Mouse (Mus musculus) spleen, adult 2 months (tissue): Measurements from ENCODE around the gene Degs2. TPM values are rescaled to one million over a fixed set of nuclear protein-coding genes. Genes with fewer than 3 reads are reported as not detected.

Source experiments
- DNase-seq, 2 experiments: peaks; one replicate each; pipeline versions ENCODE4 v3.0.0 to v3.0.0-alpha.2; 2012 to 2021; ENCODE audit warnings: low spot score in 2 of 2, low read depth in 1 of 2
- H3K27ac ChIP-seq: fragments of 200-500 bp; 2 replicates; pipeline ENCODE4 v1.5.1; 2012; ENCODE audit warnings: low read length, inconsistent platforms; ENCODE audit not compliant: insufficient read depth
- H3K27me3 ChIP-seq: fragments of 200-500 bp; 2 replicates; pipeline ENCODE4 v1.6.1; 2012; ENCODE audit warnings: mild to moderate bottlenecking, moderate library complexity, low read length, inconsistent platforms; ENCODE audit not compliant: control insufficient read depth, insufficient read depth
- H3K36me3 ChIP-seq: fragments of 200-500 bp; 2 replicates; pipeline ENCODE4 v1.6.1; 2012; ENCODE audit warnings: mild to moderate bottlenecking, low read length, inconsistent platforms; ENCODE audit not compliant: control insufficient read depth, insufficient read depth
- H3K4me1 ChIP-seq: fragments of 200-500 bp; 2 replicates; pipeline ENCODE4 v1.6.1; 2011; ENCODE audit warnings: inconsistent platforms; ENCODE audit not compliant: control insufficient read depth, insufficient read depth, insufficient read length
- H3K4me3 ChIP-seq: fragments of 200-500 bp; 2 replicates; pipeline ENCODE4 v1.5.1; 2011; ENCODE audit warnings: mild to moderate bottlenecking, inconsistent platforms; ENCODE audit not compliant: insufficient read depth, insufficient read length; ENCODE audit errors: extremely low read depth
- CTCF ChIP-seq: fragments of 200-500 bp; IDR thresholded peaks from 2 replicates; pipeline ENCODE4 v1.5.1; 2011; ENCODE audit warnings: mild to moderate bottlenecking, inconsistent platforms; ENCODE audit not compliant: insufficient read depth, insufficient read length, insufficient replicate concordance; ENCODE audit errors: extremely low read depth
- POLR2A ChIP-seq: fragments of 200-500 bp; IDR thresholded peaks from 2 replicates; pipeline ENCODE4 v1.6.1; 2011; ENCODE audit warnings: low read depth, low read length, inconsistent platforms
- WGBS: fragments of 180-500 bp; shearing (Covaris S2); methylation state at CpG from one replicate; pipeline ENCODE4 v1.1.7; 2018; 5-methylcytosine and 5-hydroxymethylcytosine counted together
- polyA plus RNA-seq: library from polyadenylated mRNA; depleted of rRNA; stranded (reverse); fragments of >200 nt; gene quantifications from 2 replicates; pipeline ENCODE4 v1.2.3, GENCODE M21; 2012

Gene Degs2
- polyA plus RNA-seq, 1 experiment, result not detected

DNA sequence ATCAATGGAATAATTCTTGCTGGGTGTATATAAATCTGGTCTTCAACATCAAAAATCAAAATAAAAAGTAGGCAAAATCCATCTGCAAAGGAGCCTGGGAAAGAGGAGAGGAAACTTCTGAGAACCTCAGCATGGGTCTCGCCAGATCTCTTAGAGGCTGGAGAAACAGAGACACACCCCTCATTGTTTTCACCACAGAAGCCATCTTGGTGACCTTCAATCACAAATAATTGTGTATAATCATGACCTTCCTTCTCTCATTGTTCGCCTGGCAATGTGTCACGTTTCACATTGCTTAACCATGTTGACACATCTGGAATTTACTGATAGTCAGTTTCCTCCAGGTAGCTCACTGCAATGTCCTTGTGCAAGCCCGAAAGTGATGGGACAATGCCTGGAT lies 10.4 kb upstream of the Degs2 start:
- no peak overlapping the region for H3K27ac ChIP-seq
- H3K27me3 ChIP-seq, result no peaks in the 10 kb centered on the region
- no peak for TF ChIP-seq POLR2A
- TF ChIP-seq CTCF, result no peak
- WGBS, result 70% methylated on average over 4 of the region's 4 CpGs
- DNase-seq, result no peak
- no peaks in the 10 kb centered on the region for H3K36me3 ChIP-seq
- H3K4me3 ChIP-seq, result no peak overlapping the region
- no peaks in the 10 kb centered on the region for H3K4me1 ChIP-seq

DNA sequence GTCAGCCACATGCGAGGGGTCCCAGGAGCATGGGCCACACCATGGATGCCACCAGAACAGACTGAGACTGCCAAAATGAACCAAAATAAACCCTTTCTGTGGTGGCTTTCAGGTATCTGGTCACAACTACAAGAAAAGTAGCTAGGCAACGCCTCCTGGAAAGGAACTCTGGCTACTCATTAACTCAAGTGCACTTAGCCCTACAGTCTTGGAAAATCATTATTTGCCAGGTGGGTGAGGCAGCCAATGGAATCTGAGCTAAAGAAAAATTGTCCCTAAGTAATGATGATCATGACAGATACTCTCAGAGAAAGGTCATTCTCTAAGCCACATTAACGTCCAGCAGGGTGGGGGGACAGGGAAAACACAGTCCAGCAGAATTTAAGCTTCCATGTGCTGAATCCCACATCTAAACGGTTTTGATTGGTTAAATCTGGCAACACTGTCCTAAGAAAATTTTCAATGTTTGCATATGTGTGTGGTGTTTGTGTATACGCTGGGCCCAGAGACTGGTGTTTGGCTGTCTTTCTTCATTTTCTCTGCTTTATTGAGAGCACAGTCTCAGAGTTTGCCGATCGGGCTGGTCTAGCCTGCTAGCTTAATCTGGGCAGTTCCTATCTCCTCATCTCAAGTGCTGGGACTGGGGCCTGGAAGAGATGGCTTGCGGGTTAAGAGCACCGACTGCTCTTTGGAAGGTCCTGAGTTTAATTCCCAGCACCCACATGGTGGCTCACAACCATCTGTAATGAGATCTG lies 8.9 kb upstream of the Degs2 start:
- DNase-seq, result no peak
- no peak overlapping the region for H3K27ac ChIP-seq
- WGBS, result 87% methylated on average over 9 of the region's 9 CpGs
- H3K36me3 ChIP-seq, result no peaks in the 10 kb centered on the region
- TF ChIP-seq POLR2A, result no peak
- no peak for TF ChIP-seq CTCF
- no peak overlapping the region for H3K4me3 ChIP-seq
- H3K27me3 ChIP-seq, result no peaks in the 10 kb centered on the region
- H3K4me1 ChIP-seq, result no peaks in the 10 kb centered on the region

DNA sequence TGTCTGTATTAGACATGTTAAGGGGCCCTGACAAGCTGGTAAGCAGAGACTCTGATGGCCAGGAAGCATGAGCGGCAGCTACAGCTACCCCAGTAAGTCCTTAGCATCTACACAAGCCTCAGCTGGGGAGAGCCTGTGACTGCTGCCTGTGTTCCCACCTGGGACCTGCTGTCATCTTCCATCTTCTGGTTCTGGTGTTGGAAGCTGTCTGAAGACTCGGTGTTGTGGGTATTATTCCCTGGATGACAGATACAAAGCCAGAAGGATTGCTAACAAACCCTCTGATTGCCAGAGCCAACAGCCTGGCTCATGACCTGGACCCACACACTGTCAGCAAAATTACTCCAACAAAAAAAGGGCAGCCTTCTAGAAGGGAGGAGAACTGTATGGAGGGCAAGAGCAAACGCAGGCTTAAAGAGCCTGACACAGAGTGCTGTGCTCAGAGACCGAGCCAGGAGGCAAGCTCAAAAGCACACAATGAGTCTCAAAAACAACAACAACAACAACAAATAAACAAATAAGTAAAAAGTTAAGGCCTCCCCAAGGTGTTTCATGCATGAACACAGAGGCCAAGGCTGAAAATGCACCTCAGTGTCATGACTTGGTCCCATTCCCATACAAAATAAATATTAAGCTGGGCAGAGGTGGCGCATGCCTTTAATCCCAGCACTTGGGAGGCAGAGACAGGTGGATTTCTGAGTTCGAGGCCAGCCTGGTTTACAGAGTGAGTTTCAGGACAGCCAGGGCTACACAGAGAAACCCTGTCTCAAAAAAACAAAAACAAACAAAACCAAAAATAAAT lies 8.1 kb upstream of the Degs2 start:
- TF ChIP-seq POLR2A (no peak), CTCF (no peak)
- WGBS, result 90% methylated on average over 6 of the region's 6 CpGs
- no peak overlapping the region for H3K27ac ChIP-seq
- no peaks in the 10 kb centered on the region for H3K36me3 ChIP-seq
- no peak for DNase-seq
- H3K27me3 ChIP-seq, result no peaks in the 10 kb centered on the region
- H3K4me1 ChIP-seq, result no peaks in the 10 kb centered on the region
- H3K4me3 ChIP-seq, result no peak overlapping the region

DNA sequence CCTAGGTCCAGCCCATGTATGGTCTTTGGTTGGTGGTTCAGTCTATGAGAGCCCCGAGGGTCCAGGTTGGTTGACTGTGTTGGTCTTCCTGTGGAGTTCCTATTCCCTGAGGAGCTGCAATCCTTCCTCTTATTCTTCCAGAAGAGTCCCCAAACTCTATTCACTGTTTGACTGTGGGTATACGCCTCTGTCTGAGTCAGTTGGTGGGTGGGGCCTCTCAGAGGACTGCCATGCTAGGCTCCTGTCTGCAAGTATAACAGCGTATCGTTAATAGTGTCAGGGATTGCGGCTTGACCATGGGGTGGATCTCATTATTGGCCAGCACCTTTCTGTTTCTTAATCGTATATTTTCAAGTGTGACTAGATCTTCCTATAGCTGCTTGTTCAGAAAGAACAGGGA lies 7.3 kb upstream of the Degs2 start:
- Histone ChIP-seq H3K27me3 (no peaks in the 10 kb centered on the region), H3K4me1 (no peaks in the 10 kb centered on the region), H3K36me3 (no peaks in the 10 kb centered on the region), H3K27ac (no peak overlapping the region), H3K4me3 (no peak overlapping the region)
- TF ChIP-seq CTCF (no peak), POLR2A (no peak)
- 90% methylated on average over 6 of the region's 6 CpGs for WGBS
- no peak for DNase-seq

DNA sequence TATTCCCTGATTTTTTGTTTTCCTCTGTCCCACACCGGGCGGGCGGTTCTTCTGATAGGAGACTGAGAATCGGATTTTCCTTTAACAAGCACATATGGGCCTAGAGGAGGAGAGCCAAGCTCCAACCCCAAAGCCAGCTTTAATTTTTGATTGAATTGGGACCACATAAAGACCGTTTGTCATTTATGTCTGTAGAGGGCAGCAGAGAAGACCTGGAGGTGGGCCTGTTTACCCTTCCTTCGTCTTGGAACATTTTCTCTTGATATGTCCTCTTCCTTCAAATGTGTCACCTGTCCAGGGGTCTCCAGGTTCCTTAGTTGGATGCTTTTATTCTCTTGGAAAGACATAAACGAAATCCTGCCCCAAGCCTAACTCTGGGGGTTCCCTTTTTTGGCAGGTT lies 4.0 kb upstream of the Degs2 start:
- 46% methylated on average over 7 of the region's 7 CpGs for WGBS
- Histone ChIP-seq H3K27ac (no peak overlapping the region), H3K27me3 (0 out of 2 replicates have a peak, but pooled peaks cover 6% of the 10 kb centered on the region), H3K36me3 (no peaks in the 10 kb centered on the region), H3K4me1 (no peaks in the 10 kb centered on the region), H3K4me3 (no peak overlapping the region)
- DNase-seq, result no peak
- TF ChIP-seq POLR2A (no peak), CTCF (no peak)

DNA sequence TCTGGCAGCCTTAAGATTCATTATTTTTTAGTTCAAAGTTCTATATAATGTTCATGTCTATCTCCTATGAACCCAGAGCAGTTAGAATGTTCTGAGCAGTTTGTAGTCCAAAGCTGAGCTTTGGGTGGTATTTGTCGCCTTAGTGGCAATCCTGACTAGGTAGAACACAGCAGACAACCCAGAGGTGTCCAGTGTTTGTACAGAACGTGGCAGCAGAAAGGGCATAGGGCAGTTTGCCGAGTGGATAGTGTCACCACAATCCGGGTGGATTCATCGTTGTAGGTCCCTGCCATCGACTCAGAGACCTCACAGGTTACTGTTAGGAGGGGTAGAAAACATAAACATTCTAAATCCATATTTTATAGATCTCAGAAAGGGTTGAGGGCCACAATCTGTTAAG lies 3.4 kb upstream of the Degs2 start:
- H3K27me3 ChIP-seq, result 0 out of 2 replicates have a peak, but pooled peaks cover 6% of the 10 kb centered on the region
- H3K4me1 ChIP-seq, result no peaks in the 10 kb centered on the region
- DNase-seq, result no peak
- H3K27ac ChIP-seq, result no peak overlapping the region
- H3K4me3 ChIP-seq, result no peak overlapping the region
- no peak for TF ChIP-seq CTCF
- TF ChIP-seq POLR2A, result no peak
- no peaks in the 10 kb centered on the region for H3K36me3 ChIP-seq
- 90% methylated on average over 6 of the region's 6 CpGs for WGBS

DNA sequence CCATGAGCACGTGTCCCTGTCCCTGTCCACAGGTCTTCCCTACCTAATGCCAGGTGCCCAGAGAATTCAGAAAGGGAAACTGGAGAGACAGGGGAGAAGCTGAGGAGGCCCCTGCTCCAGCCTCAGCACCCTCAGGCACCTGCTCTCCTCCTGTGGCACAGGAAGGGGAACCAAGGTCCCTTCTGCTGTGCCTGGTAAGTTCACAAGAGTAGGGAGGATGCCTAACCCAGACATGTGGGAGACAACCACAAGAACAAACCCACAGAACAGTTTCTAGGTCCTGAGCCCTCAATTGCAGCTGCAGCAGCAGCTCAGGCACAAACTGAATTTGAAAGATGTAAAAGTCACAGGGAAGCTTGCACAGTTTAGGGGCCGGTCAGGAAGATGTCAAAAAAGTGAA lies 894 bp downstream of the Degs2 start:
- H3K4me1 ChIP-seq, result no peaks in the 10 kb centered on the region
- no peak overlapping the region for H3K27ac ChIP-seq
- no peak overlapping the region for H3K4me3 ChIP-seq
- WGBS, result 5% methylated on average over 2 of the region's 2 CpGs
- TF ChIP-seq CTCF (no peak), POLR2A (no peak)
- 0 out of 2 replicates have a peak, but pooled peaks cover 6% of the 10 kb centered on the region for H3K27me3 ChIP-seq
- no peaks in the 10 kb centered on the region for H3K36me3 ChIP-seq
- DNase-seq, result no peak
